Mouse (Mus musculus) inflammation-experienced regulatory T-cells (primary cell): ENCODE results near the gene 9930021J03Rik. TPM values are rescaled to one million over a fixed set of nuclear protein-coding genes. Genes with fewer than 3 reads are reported as not detected.

Source experiments
- polyA plus RNA-seq, 2 experiments: library from polyadenylated mRNA; unstranded; fragments of 100-300 nt; shearing (Covaris generic); gene quantifications; one replicate each; pipeline ENCODE4 v1.2.1; 2017

9930021J03Rik gene
- polyA plus RNA-seq = 10 to 100 TPM in 1 of 2 experiments, 1 to 10 TPM in 1; 8.1 to 11.1 TPM

GRCm38 (mm10) chr19:29805917-29806785, at the start of gene 9930021J03Rik:
Gene 9930021J03Rik, minus strand, starts transcription at chr19:29805989.

GRCm38 (mm10) chr19:29812581-29813460, 7.0 kb upstream of the 9930021J03Rik start, which contains the start of gene Ranbp6:
Gene Ranbp6, minus strand, starts transcription at chr19:29812974.

GRCm38 (mm10) chr19:29697245-29697874, 108.4 kb downstream of the 9930021J03Rik start, which contains the start of gene Mlana:
Gene Mlana, plus strand, starts transcription at chr19:29697824.

Other genes starting within 250 kb of the 9930021J03Rik start
- 10 to 100 TPM; 33.9 to 47.5 TPM for gene Ermp1, start 157.6 kb downstream of the 9930021J03Rik start, polyA plus RNA-seq
- under 1 TPM; 0.35 to 0.69 TPM for gene Mlana, start 108.2 kb downstream of the 9930021J03Rik start, polyA plus RNA-seq
- 10 to 100 TPM in 1 of 2 experiments, 1 to 10 TPM in 1; 9.1 to 12.4 TPM for gene Ranbp6, start 7.0 kb upstream of the 9930021J03Rik start, polyA plus RNA-seq
- gene Il33, start 119.1 kb upstream of the 9930021J03Rik start, polyA plus RNA-seq = 1 to 10 TPM in 1 of 2 experiments, under 1 TPM in 1; 0.31 to 4.4 TPM
- gene Trpd52l3, start 197.8 kb upstream of the 9930021J03Rik start, polyA plus RNA-seq = not detected
- 100 to 1,000 TPM in 1 of 2 experiments, 10 to 100 TPM in 1; 92.4 to 102 TPM for gene Uhrf2, start 224.5 kb upstream of the 9930021J03Rik start, polyA plus RNA-seq